Mouse (Mus musculus): ENCODE measurements at regions not wholly inside any gene's neighbourhood (a gene's known extent, or its start where the extent isn't known, plus 50 kb on each side); places are given as distances from the start of the nearest gene placed in this dataset.

DNA sequence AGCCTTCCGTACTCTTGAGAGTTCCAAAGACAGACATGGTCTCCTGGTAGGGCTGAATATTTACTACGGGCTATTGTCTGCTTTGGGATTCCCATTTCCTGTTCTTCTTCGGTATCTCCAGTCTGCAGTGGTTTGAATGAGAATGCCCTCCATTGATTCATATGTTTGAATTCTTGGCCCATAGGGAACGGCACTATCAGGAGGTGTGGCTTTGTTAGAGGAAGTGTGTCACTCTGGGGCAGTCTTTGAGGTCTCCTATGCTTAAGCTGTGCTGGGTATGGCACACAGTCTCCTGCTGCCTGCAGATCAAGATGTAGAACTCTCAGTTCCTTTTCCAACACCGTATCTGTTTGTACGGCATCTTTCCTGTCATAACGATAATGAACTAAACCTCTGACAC is 56.7 kb upstream of the Map1b start:
- DNase-seq: no peak

DNA sequence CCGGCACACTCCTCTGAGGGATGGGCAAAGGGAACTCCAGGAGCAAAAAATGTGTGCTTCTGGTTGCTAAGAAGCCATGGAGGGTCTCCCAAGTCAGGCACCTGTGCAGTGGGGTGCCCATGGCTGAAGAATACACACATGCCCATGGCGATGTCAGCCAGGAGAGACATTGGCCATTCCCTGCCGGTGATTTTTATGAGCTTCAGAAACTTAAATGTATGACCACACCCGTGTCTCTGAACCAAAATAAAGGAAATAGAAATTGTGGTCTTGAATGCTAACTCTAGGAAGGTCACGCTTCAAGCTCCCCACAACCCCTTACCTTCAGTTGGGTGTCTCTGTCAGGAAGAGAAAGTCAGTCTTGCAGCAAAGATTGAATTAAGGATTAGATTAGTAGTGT is 56.0 kb upstream of the Map1b start:
- DNase-seq: no peak

All from adrenal gland, postnatal 14 days (tissue).